Mouse (Mus musculus) heart, embryonic 15.5 days (tissue): Measurements from ENCODE around the gene Gm10100. TPM values are rescaled to one million over a fixed set of nuclear protein-coding genes. Genes with fewer than 3 reads are reported as not detected.
"Not testable (repeated sequence)": the region's sequence is repeated elsewhere in the genome, so short reads cannot be mapped to it uniquely, and the experiment has no call there.

Source experiments
- ATAC-seq: fragments of 200-750 bp; cut with Nextera tagmentation; replicated peaks from 2 replicates; pipeline ENCODE4 v1.8.0; 2017; ENCODE audit warnings: low read depth, moderate TSS enrichment; ENCODE audit not compliant: insufficient number of reproducible peaks, insufficient read depth, low FRiP score
- H3K27ac ChIP-seq: fragments of 300-500 bp; sonication (generic); 2 replicates; pipeline ENCODE4 v1.5.1; 2015; ENCODE audit warnings: mild to moderate bottlenecking, inconsistent platforms
- H3K27me3 ChIP-seq: fragments of 300-500 bp; sonication (generic); 2 replicates; pipeline ENCODE4 v1.6.1; 2015; ENCODE audit warnings: inconsistent platforms
- H3K36me3 ChIP-seq: fragments of 300-500 bp; sonication (generic); 2 replicates; pipeline ENCODE4 v1.6.1; 2015; ENCODE audit warnings: mild to moderate bottlenecking, inconsistent platforms
- H3K4me1 ChIP-seq: fragments of 300-500 bp; sonication (generic); replicated peaks from 2 replicates; pipeline ENCODE4 v1.6.1; 2015; ENCODE audit warnings: inconsistent platforms
- H3K4me2 ChIP-seq: fragments of 300-500 bp; sonication (generic); 2 replicates; pipeline ENCODE4 v1.6.1; 2015; ENCODE audit warnings: inconsistent platforms, mild to moderate bottlenecking, moderate library complexity
- H3K4me3 ChIP-seq: fragments of 300-500 bp; sonication (generic); 2 replicates; pipeline ENCODE4 v1.5.1; 2015; ENCODE audit warnings: mild to moderate bottlenecking, inconsistent platforms
- H3K9ac ChIP-seq: fragments of 300-500 bp; sonication (generic); 2 replicates; pipeline ENCODE4 v1.6.1; 2015; ENCODE audit warnings: mild to moderate bottlenecking, inconsistent platforms
- H3K9me3 ChIP-seq: fragments of 300-500 bp; sonication (generic); replicated peaks from 2 replicates; pipeline ENCODE4 v1.6.1; 2016; ENCODE audit warnings: inconsistent platforms
- WGBS: fragments of 180-500 bp; shearing (Covaris S2); methylation state at CpG from one replicate; pipeline ENCODE4 v1.1.7; 2015; ENCODE audit warnings: mixed read lengths; 5-methylcytosine and 5-hydroxymethylcytosine counted together
- polyA plus RNA-seq: library from polyadenylated mRNA; unstranded; fragments of >200 nt; fragmentation: Nextera tagmentation; extraction: Ambion mirVana; gene quantifications from 2 replicates; pipeline ENCODE4 v1.2.1, GENCODE M21; 2015

Gm10100 gene
- polyA plus RNA-seq, 1 experiment from 2014 or later: not detected

GRCm38 (mm10) chr10:77713734-77714133 lies 12.6 kb upstream of the Gm10100 start:
- ATAC-seq: no peak
- no peak overlapping the region for H3K9ac ChIP-seq
- no peaks in the 10 kb centered on the region for H3K27me3 ChIP-seq
- 58% methylated on average over 4 of the region's 4 CpGs for WGBS
- H3K4me1 ChIP-seq: no peaks in the 10 kb centered on the region
- no peak overlapping the region for H3K4me3 ChIP-seq
- no peak overlapping the region for H3K27ac ChIP-seq
- H3K9me3 ChIP-seq: peaks cover 4% of the 10 kb centered on the region
- no peaks in the 10 kb centered on the region for H3K36me3 ChIP-seq
- H3K4me2 ChIP-seq: no peak overlapping the region

DNA sequence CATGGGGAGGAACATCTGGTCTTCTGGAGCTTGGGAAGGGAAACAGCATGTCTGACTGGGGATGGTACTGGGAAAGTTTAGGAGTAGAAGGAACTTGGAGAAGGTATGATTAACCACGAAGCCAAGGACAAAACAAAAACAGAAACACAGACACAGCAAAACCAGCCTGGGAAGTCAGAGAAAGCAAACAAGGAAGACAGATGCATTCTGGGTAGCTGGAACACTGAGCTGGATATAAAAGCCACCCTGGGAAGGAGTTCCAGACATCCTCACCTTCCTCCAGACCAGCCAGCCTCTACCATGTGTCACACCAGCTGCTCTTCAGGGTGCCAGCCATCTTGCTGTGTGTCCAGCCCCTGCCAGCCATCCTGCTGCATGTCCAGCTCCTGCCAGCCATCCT lies 10.8 kb upstream of the Gm10100 start, which contains the start of gene Gm10142:
Gm10142 (plus strand) TSS at position 301 of the 400 bp plus-strand sequence.
- Histone ChIP-seq H3K9ac (no peak within 1 kb of the TSS), H3K27me3 (no peaks in the 10 kb centered on the region), H3K27ac (no peak within 1 kb of the TSS), H3K4me1 (no peaks in the 10 kb centered on the region), H3K4me2 (no peak within 1 kb of the TSS), H3K36me3 (no peaks in the 10 kb centered on the region), H3K4me3 (no peak within 1 kb of the TSS), H3K9me3 (peaks cover 4% of the 10 kb centered on the region)
- 61% methylated on average over 1 of the region's 1 CpGs for WGBS
- no peak for ATAC-seq

- H3K4me1 ChIP-seq, ATAC-seq, H3K27ac ChIP-seq, H3K4me3 ChIP-seq, H3K27me3 ChIP-seq, H3K36me3 ChIP-seq, H3K9me3 ChIP-seq, H3K9ac ChIP-seq, H3K4me2 ChIP-seq: not testable (repeated sequence)
- 79% methylated on average over 1 of the region's 1 CpGs for WGBS
These were observed 6.0 kb upstream of the Gm10100 start, which contains the start of gene Krtap12-1 for GRCm38 (mm10) chr10:77720299-77720698. TSS of gene Krtap12-1 (plus strand) at chr10:77720599.

GRCm38 (mm10) chr10:77724855-77725254 lies 1.4 kb upstream of the Gm10100 start:
- no peak overlapping the region for H3K9ac ChIP-seq
- no peaks in the 10 kb centered on the region for H3K27me3 ChIP-seq
- no peak overlapping the region for H3K4me3 ChIP-seq
- H3K4me2 ChIP-seq: no peak overlapping the region
- ATAC-seq: no peak
- no peaks in the 10 kb centered on the region for H3K4me1 ChIP-seq
- no peaks in the 10 kb centered on the region for H3K9me3 ChIP-seq
- 75% methylated on average over 8 of the region's 8 CpGs for WGBS
- no peaks in the 10 kb centered on the region for H3K36me3 ChIP-seq
- H3K27ac ChIP-seq: no peak overlapping the region

- no peak for ATAC-seq
- Histone ChIP-seq H3K4me3 (no peak overlapping the region), H3K27ac (no peak overlapping the region), H3K27me3 (no peaks in the 10 kb centered on the region; the same call in 1 of the 2 replicates), H3K4me1 (no peaks in the 10 kb centered on the region), H3K9ac (no peak overlapping the region), H3K9me3 (no peaks in the 10 kb centered on the region), H3K4me2 (no peak overlapping the region), H3K36me3 (no peaks in the 10 kb centered on the region)
- 54% methylated on average over 4 of the region's 4 CpGs for WGBS
These were observed 2.0 kb downstream of the Gm10100 start for GRCm38 (mm10) chr10:77728280-77728679.

GRCm38 (mm10) chr10:77729241-77729640 lies 3.0 kb downstream of the Gm10100 start:
- 52% methylated on average over 4 of the region's 4 CpGs for WGBS
- no peak overlapping the region for H3K4me2 ChIP-seq
- H3K9me3 ChIP-seq: no peaks in the 10 kb centered on the region
- H3K27ac ChIP-seq: no peak overlapping the region
- no peaks in the 10 kb centered on the region for H3K36me3 ChIP-seq
- no peaks in the 10 kb centered on the region for H3K4me1 ChIP-seq
- no peak overlapping the region for H3K9ac ChIP-seq
- H3K27me3 ChIP-seq: no peaks in the 10 kb centered on the region; the same call in 1 of the 2 replicates
- no peak overlapping the region for H3K4me3 ChIP-seq
- no peak for ATAC-seq

- no peak for ATAC-seq
- Histone ChIP-seq H3K9me3 (0 out of 2 replicates have a peak, but pooled peaks cover 4% of the 10 kb centered on the region), H3K9ac (no peak overlapping the region), H3K4me3 (no peak overlapping the region), H3K27ac (no peak overlapping the region), H3K4me2 (no peak overlapping the region), H3K4me1 (no peaks in the 10 kb centered on the region), H3K36me3 (no peaks in the 10 kb centered on the region), H3K27me3 (no peaks in the 10 kb centered on the region; the same call in 1 of the 2 replicates)
- 88% methylated on average over 1 of the region's 1 CpGs for WGBS
These were observed 9.6 kb downstream of the Gm10100 start for GRCm38 (mm10) chr10:77735928-77736327.

DNA sequence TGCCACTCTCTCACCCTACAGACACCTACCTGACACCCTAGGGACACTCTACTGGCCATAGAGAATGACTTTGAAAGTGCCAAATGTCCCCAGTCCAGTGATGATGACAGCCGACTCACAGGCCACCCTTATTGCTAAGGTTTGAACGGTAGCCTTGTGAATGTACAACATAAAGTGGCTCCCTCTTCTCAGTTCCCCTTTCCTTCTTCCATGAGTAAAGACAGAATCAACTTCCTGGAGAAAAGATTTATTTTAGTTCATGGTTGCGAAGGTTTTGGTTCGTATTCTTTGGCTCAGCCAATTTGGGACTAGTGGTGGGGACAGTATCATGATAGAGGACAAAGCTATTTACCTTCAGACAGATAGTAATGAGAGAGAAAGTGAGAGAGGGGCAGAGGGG lies 12.6 kb downstream of the Gm10100 start:
- H3K27me3 ChIP-seq: no peaks in the 10 kb centered on the region
- ATAC-seq: no peak
- no peaks in the 10 kb centered on the region for H3K36me3 ChIP-seq
- H3K4me3 ChIP-seq: no peak overlapping the region
- no peaks in the 10 kb centered on the region for H3K4me1 ChIP-seq
- H3K9ac ChIP-seq: no peak overlapping the region
- no peak overlapping the region for H3K4me2 ChIP-seq
- 0 out of 2 replicates have a peak, but pooled peaks cover 4% of the 10 kb centered on the region for H3K9me3 ChIP-seq
- H3K27ac ChIP-seq: no peak overlapping the region
- WGBS: 83% methylated on average over 4 of the region's 4 CpGs

GRCm38 (mm10) chr10:77741924-77742688 lies 15.8 kb downstream of the Gm10100 start, which contains the start of gene Gm18596:
TSS of gene Gm18596 (minus strand) at chr10:77742638.
- 44% methylated on average over 5 of the region's 5 CpGs for WGBS

DNA sequence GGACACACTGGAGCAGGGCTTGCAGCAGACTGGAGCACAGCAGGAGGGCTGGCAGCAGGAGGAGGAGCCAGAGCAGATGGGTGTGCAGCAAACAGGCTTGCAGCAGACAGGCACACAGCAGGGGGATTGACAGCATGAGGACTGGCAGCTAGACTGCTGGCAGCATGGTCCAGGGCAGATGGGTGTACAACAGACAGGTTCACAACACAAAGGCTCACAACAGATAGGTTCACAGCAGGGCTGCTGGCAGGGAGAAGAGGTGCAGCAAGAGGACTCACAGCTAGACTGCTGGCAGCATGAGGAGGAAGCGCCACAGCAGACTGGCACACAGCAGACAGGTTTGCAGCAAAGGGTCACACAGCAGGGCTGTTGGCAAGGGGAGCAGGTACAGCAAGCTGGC lies 24.4 kb downstream of the Gm10100 start:
- WGBS: 52% methylated on average over 1 of the region's 1 CpGs
- H3K36me3 ChIP-seq, ATAC-seq, H3K27me3 ChIP-seq, H3K4me3 ChIP-seq, H3K4me2 ChIP-seq, H3K27ac ChIP-seq, H3K4me1 ChIP-seq, H3K9me3 ChIP-seq, H3K9ac ChIP-seq: not testable (repeated sequence)

More at GRCm38 (mm10) chr10:77741924-77742688, 15.8 kb downstream of the Gm10100 start, which contains the start of gene Gm18596:
- not testable (repeated sequence) for H3K4me1 ChIP-seq, H3K27ac ChIP-seq, H3K4me3 ChIP-seq, H3K9ac ChIP-seq, H3K4me2 ChIP-seq, H3K27me3 ChIP-seq, H3K9me3 ChIP-seq, H3K36me3 ChIP-seq, ATAC-seq

DNA sequence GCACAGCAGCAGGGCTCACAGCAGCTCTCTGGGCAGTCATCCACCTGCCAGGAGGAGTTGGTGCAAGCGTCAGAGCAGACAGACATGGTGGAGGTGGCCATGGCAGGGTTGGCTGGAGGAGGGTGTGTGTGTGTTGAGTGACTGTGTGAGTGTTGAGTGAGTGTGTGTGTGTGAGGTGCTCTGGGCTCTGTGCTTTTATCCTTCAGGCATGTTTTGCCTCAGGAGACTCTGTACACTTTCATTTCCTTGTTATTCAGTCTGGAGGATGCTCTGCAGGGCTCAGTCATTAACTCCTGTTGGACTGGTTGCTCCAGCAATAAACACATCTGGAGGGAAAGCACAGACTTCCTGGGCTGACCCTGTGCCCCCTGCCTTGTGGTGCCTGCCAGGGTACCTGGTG lies 25.0 kb downstream of the Gm10100 start, which contains the start of gene Gm9736:
Gm9736 (minus strand) TSS at position 101 of the 400 bp plus-strand sequence.
- H3K4me1 ChIP-seq, H3K4me2 ChIP-seq, H3K4me3 ChIP-seq, H3K9ac ChIP-seq, H3K27me3 ChIP-seq, H3K36me3 ChIP-seq, ATAC-seq, H3K27ac ChIP-seq, H3K9me3 ChIP-seq: not testable (repeated sequence)
- 75% methylated on average over 1 of the region's 1 CpGs for WGBS

GRCm38 (mm10) chr10:77752312-77752711 lies 26.0 kb downstream of the Gm10100 start:
- ATAC-seq, H3K27ac ChIP-seq, H3K9me3 ChIP-seq, H3K9ac ChIP-seq, H3K4me1 ChIP-seq, H3K4me2 ChIP-seq, H3K4me3 ChIP-seq, H3K36me3 ChIP-seq, H3K27me3 ChIP-seq: not testable (repeated sequence)
- 68% methylated on average over 3 of the region's 3 CpGs for WGBS
